Mouse (Mus musculus): ENCODE results near the gene Olfr1086.
"Not testable (repeated sequence)": the region's sequence is repeated elsewhere in the genome, so short reads cannot be mapped to it uniquely, and the experiment has no call there.

Gene Olfr1086

GRCm38 (mm10) chr2:86679992-86680391 is at the start of gene Olfr1086:
Gene Olfr1086 (minus strand): TSS chr2:86680092.
- no peak for DNase-seq

- no peak for DNase-seq
Observed at GRCm38 (mm10) chr2:86698295-86698694, 18.4 kb upstream of the Olfr1086 start, which contains the start of gene Olfr1087. Gene Olfr1087 (minus strand): TSS chr2:86698395.

GRCm38 (mm10) chr2:86661919-86662318 is 18.0 kb downstream of the Olfr1086 start, which contains the start of gene Olfr1085:
Gene Olfr1085 (minus strand): TSS chr2:86662019.
- no peak for DNase-seq

DNA sequence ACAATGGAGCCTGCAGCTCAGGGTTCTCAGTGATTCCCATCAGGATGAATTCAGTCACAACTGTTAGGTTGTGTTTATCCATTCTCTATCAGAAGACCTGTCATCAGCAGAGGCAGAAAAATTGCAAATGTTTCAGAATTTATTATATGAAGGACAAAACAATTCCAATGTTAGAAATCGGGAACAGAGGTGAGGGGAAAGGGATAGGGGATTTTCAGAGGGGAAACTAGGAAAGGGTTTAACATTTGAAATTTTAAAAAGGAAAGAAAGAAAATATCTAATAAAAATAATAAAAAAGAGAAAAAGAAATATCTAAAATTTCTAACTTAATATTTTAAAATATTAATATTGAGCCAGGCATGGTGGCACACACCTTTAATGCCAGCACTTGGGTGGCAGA is 40.3 kb downstream of the Olfr1086 start, which contains the start of gene Olfr1084:
Olfr1084 (minus strand) TSS at position 101 of the 400 bp plus-strand sequence.
- DNase-seq: not testable (repeated sequence)

All from cerebellum, postnatal 36 days (tissue).